Mouse (Mus musculus): ENCODE measurements around the gene Top3a. TPM values are rescaled to one million over a fixed set of nuclear protein-coding genes. Genes with fewer than 3 reads are reported as not detected.
A peak's percentile ranks its signal among the peaks of the same experiment; 100 is the strongest.

Top3a gene
- polyA plus RNA-seq, 1 experiment, result not detected

DNA sequence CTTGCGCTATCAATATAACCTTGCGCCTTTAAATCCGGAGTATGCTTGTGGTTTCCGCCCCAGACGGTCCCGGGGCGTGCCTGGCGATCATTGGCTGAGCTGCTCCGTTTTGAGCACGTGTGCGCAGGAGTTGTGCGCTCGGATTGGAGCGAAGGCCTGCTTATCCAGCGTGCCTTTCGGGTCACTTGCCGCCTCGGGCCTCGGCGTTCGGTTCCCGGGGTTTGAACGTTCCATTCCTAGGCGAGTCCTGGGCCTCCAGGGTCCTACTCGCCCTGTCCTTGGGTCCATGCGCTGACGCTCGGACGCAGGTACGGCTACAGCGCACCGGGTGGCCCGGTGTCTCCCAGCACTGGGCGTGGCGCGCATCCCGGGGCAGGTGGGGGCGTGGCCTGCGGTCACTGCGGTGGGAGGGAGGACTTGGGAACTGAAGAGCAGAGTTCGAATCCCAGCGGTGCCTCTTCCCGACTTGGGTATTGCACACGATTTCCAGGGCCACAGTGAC is 48.9 kb downstream of the Top3a start, which contains the start of gene Mief2:
Gene Mief2, plus strand, starts transcription at position 139 of the 502 bp plus-strand sequence.
- Histone ChIP-seq H3K27ac (ENCODE audit: insufficient read depth, low read depth, low read length) (peak within 1 kb of the TSS; percentile 69), H3K4me1 (ENCODE audit: control insufficient read depth, insufficient read depth, low read length) (peaks cover 20% of the 10 kb centered on the region), H3K4me3 (ENCODE audit: insufficient read depth, low read depth, low read length) (peak within 1 kb of the TSS; percentile 89)
- WGBS, result under 1% methylated on average over 44 of the region's 44 CpGs
- TF ChIP-seq POLR2A (IDR thresholded peaks at IDR 0.05; ENCODE audit: insufficient read depth, low read depth, low read length), result peak; percentile 38; the same call in 1 of the 2 replicates
- TF ChIP-seq CTCF (IDR thresholded peaks at IDR 0.05; ENCODE audit: insufficient read depth, low read depth, low read length), result no peak

DNA sequence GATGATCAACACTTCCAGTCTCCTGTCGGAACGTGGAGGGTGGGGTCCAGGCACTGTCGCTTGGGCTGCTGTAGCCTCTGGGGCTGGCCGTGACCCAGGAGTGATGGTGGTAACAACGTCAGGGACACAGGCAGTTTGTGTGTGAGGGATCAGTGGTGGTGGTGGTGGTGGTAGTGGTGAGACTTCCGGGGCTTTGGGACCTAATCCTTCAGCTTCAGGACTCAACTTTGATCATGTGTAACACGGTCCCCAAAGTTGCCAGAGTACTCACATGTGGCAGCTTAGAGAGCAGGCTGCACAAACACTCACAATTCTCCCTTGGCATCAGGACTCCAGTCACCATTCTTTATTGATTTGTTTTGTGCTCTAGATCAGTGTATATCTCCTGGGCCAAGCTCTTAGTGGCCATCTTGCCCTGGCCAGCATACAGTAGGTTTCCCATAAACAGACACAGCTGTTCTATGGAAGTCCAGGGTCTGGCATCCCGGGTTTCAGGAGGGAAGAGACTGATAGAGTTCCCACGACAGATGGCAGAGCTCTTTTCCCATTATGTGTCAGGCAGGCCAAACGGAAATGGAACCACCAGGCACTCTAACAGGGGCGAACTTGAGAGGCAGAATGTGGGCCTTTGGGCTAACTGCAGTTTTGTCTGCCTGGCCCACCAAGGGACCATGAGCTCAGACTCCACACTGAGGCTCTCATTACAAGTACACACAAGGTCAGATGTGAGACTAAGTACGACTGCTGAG is 49.6 kb downstream of the Top3a start:
- peaks cover 20% of the 10 kb centered on the region for H3K4me1 ChIP-seq (ENCODE audit: control insufficient read depth, insufficient read depth, low read length)
- TF ChIP-seq POLR2A (IDR thresholded peaks at IDR 0.05; ENCODE audit: insufficient read depth, low read depth, low read length) (no peak), CTCF (IDR thresholded peaks at IDR 0.05; ENCODE audit: insufficient read depth, low read depth, low read length) (no peak)
- WGBS, result 5% methylated on average over 12 of the region's 12 CpGs
- peak overlapping the region; percentile 89 for H3K4me3 ChIP-seq (ENCODE audit: insufficient read depth, low read depth, low read length)
- H3K27ac ChIP-seq (ENCODE audit: insufficient read depth, low read depth, low read length), result peak overlapping the region; percentile 62

DNA sequence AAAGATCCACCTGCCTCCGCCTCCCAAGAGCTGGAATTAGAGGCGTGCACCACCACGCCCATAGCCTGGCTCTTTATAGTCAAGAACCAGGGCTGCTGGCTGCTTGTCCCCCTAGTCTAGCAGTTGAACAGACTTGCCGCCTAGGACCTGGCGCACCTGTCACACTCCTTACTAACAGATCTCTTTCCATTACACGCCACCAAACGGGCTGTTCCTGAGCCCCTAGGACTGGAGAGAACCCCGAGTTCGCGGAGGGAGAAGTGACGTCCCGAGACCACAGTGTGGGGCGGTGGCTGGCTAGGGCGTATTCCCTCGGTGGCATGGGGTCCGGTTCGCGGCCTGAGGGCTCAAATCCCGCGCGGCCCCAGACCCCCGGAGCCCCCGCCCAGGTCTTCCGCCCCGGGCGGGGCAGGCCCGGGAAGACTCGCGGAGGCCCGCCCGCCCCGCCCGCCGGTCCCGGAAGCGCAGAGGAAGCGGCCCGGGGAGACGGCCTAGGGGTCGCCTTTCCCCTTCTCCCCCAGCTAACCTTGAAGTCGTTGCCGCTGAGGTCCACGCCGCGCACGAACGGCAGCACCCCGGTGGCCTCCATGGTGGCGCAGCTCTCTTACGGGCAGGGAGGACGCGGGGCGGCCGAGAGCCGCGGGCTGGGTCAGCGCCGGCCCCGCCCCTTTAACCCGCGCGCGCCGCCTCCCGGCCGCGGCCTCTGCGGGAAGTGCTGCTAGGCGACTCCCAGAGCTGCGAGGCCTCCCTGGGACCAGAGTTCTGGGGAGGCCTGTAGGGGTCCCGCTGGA is 50.4 kb downstream of the Top3a start, which contains the start of gene Flii:
Gene Flii, minus strand, starts transcription at position 663 of the 791 bp plus-strand sequence.
- WGBS, result under 1% methylated on average over 63 of the region's 71 CpGs
- peak within 1 kb of the TSS; percentile 62 for H3K27ac ChIP-seq (ENCODE audit: insufficient read depth, low read depth, low read length)

DNA sequence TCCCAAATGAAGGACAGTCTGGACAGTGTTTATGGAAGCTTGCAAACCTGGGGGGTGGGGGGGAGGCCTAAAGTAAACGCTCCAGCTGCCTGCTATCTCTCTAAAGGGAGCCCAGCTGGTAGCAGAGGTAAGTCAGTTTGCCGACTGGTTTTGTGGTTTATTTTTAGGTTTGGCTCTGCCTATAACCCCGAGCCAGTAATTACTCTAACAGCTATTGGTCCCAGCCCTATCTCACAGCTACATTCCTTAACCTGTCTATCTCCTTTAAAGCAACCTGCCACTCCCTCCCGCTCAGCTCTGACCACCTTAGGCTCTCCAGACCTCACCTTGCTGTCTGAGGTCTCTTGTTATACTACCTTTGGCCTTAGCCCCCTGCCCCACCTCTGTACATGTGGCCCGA is 57.9 kb downstream of the Top3a start:
- H3K27ac ChIP-seq (ENCODE audit: insufficient read depth, low read depth, low read length), result no peak overlapping the region
- H3K4me1 ChIP-seq (ENCODE audit: control insufficient read depth, insufficient read depth, low read length), result peaks cover 6% of the 10 kb centered on the region
- WGBS, result 65% methylated on average over 5 of the region's 5 CpGs
- TF ChIP-seq CTCF (IDR thresholded peaks at IDR 0.05; ENCODE audit: insufficient read depth, low read depth, low read length) (no peak), POLR2A (IDR thresholded peaks at IDR 0.05; ENCODE audit: insufficient read depth, low read depth, low read length) (no peak)
- H3K4me3 ChIP-seq (ENCODE audit: insufficient read depth, low read depth, low read length), result no peak overlapping the region

More for the DNA sequence above, 50.4 kb downstream of the Top3a start, which contains the start of gene Flii:
- H3K4me3 ChIP-seq (ENCODE audit: insufficient read depth, low read depth, low read length), result peak within 1 kb of the TSS; percentile 89
- peaks cover 20% of the 10 kb centered on the region for H3K4me1 ChIP-seq (ENCODE audit: control insufficient read depth, insufficient read depth, low read length)
- peak; percentile 82; the same call in 1 of the 2 replicates for TF ChIP-seq POLR2A (IDR thresholded peaks at IDR 0.05; ENCODE audit: insufficient read depth, low read depth, low read length)
- peak; percentile 46 for TF ChIP-seq CTCF (IDR thresholded peaks at IDR 0.05; ENCODE audit: insufficient read depth, low read depth, low read length)

- TF ChIP-seq CTCF (IDR thresholded peaks at IDR 0.05; ENCODE audit: insufficient read depth, low read depth, low read length) (no peak), POLR2A (IDR thresholded peaks at IDR 0.05; ENCODE audit: insufficient read depth, low read depth, low read length) (no peak)
- 91% methylated on average over 5 of the region's 5 CpGs for WGBS
- no peak overlapping the region for H3K27ac ChIP-seq (ENCODE audit: insufficient read depth, low read depth, low read length)
- H3K4me3 ChIP-seq (ENCODE audit: insufficient read depth, low read depth, low read length), result no peak overlapping the region
- H3K4me1 ChIP-seq (ENCODE audit: control insufficient read depth, insufficient read depth, low read length), result peaks cover 6% of the 10 kb centered on the region
Observed at GRCm38 (mm10) chr11:60715833-60716232, 61.3 kb downstream of the Top3a start.

DNA sequence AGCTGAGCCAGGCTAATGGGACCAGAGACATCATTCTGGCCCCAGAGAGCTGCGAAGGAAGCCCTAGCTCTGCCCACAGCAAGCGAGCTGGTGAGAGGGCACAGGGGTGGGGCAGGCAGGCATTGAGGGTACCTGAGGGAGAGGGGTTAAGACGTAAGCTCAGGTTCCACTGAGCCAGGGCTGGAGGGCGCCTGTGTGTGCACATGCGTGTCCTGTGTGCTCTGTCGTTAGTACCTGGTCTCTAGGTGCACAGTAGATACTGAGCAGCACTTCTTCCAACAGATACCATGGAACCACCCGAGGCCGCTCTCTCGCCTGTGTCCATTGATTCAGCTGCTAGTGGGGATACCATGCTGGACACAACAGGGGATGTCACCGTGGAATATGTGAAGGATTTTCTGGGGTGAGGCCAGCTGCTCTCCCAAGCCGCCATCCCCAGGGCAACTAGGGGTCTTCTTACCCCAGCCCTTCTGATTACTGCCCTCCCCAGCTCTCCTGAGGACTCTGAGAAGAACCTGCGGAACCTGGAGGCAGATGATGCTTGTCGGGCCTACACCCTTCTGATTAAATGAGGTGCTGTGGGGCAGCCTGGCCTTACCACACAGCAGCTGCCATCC is 64.4 kb downstream of the Top3a start:
- TF ChIP-seq CTCF (IDR thresholded peaks at IDR 0.05; ENCODE audit: insufficient read depth, low read depth, low read length), result no peak
- TF ChIP-seq POLR2A (IDR thresholded peaks at IDR 0.05; ENCODE audit: insufficient read depth, low read depth, low read length), result no peak
- Histone ChIP-seq H3K4me3 (ENCODE audit: insufficient read depth, low read depth, low read length) (no peak overlapping the region), H3K27ac (ENCODE audit: insufficient read depth, low read depth, low read length) (no peak overlapping the region), H3K4me1 (ENCODE audit: control insufficient read depth, insufficient read depth, low read length) (peaks cover 3% of the 10 kb centered on the region; the same call in 1 of the 2 replicates)
- WGBS, result 91% methylated on average over 13 of the region's 13 CpGs

GRCm38 (mm10) chr11:60712040-60712439 is 65.1 kb downstream of the Top3a start:
- WGBS, result 91% methylated on average over 18 of the region's 18 CpGs
- no peak overlapping the region for H3K4me3 ChIP-seq (ENCODE audit: insufficient read depth, low read depth, low read length)
- TF ChIP-seq CTCF (IDR thresholded peaks at IDR 0.05; ENCODE audit: insufficient read depth, low read depth, low read length) (no peak), POLR2A (IDR thresholded peaks at IDR 0.05; ENCODE audit: insufficient read depth, low read depth, low read length) (no peak)
- no peak overlapping the region for H3K27ac ChIP-seq (ENCODE audit: insufficient read depth, low read depth, low read length)
- H3K4me1 ChIP-seq (ENCODE audit: control insufficient read depth, insufficient read depth, low read length), result peaks cover 8% of the 10 kb centered on the region; the same call in 1 of the 2 replicates

DNA sequence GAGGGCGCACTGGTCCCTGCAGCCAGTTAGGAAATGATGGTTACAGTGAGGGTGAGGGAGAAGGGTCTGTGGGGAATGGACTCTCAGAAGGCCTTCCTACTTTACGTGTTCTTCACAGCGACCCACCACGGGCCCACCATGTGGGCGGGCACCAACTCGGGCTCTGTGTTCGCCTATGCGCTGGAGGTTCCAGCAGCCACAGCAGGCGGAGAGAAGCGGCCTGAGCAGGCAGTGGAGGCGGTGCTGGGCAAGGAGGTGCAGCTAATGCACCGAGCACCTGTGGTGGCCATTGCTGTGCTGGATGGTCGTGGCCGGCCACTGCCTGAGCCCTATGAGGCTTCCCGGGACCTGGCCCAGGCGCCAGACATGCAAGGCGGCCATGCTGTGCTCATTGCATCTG is 65.9 kb downstream of the Top3a start:
- no peak overlapping the region for H3K27ac ChIP-seq (ENCODE audit: insufficient read depth, low read depth, low read length)
- no peak overlapping the region for H3K4me3 ChIP-seq (ENCODE audit: insufficient read depth, low read depth, low read length)
- H3K4me1 ChIP-seq (ENCODE audit: control insufficient read depth, insufficient read depth, low read length), result peaks cover 16% of the 10 kb centered on the region
- 90% methylated on average over 17 of the region's 17 CpGs for WGBS
- TF ChIP-seq CTCF (IDR thresholded peaks at IDR 0.05; ENCODE audit: insufficient read depth, low read depth, low read length), result no peak
- TF ChIP-seq POLR2A (IDR thresholded peaks at IDR 0.05; ENCODE audit: insufficient read depth, low read depth, low read length), result no peak
